Mouse (Mus musculus) layer of hippocampus, adult 2 months (tissue): Measurements from ENCODE around the gene Dlg1. TPM values are rescaled to one million over a fixed set of nuclear protein-coding genes. Genes with fewer than 3 reads are reported as not detected.

Experiments used
- DNase-seq, 2 experiments: peaks; one replicate each; pipeline ENCODE4 v3.0.0; 2022; ENCODE audit warnings: low spot score in 2 of 2
- H3K27ac ChIP-seq: fragments of 200-600 bp; 2 replicates; pipeline ENCODE4 v1.8.1; 2022
- H3K4me3 ChIP-seq: fragments of 200-600 bp; 2 replicates; pipeline ENCODE4 v1.8.1; 2022; ENCODE audit warnings: mild to moderate bottlenecking
- CTCF ChIP-seq: fragments of 200-600 bp; conservative IDR thresholded peaks from 2 replicates; pipeline ENCODE4 v1.8.1; 2022; ENCODE audit warnings: antibody characterized with exemption, mild to moderate bottlenecking, moderate library complexity
- total RNA-seq, 2 experiments: library from RNA; stranded (reverse); gene quantifications; 2 replicates each; pipeline ENCODE4 v1.2.3; 2021

Dlg1 gene
- total RNA-seq, 2 experiments from 2014 or later: 86.2 to 86.4 TPM

DNA sequence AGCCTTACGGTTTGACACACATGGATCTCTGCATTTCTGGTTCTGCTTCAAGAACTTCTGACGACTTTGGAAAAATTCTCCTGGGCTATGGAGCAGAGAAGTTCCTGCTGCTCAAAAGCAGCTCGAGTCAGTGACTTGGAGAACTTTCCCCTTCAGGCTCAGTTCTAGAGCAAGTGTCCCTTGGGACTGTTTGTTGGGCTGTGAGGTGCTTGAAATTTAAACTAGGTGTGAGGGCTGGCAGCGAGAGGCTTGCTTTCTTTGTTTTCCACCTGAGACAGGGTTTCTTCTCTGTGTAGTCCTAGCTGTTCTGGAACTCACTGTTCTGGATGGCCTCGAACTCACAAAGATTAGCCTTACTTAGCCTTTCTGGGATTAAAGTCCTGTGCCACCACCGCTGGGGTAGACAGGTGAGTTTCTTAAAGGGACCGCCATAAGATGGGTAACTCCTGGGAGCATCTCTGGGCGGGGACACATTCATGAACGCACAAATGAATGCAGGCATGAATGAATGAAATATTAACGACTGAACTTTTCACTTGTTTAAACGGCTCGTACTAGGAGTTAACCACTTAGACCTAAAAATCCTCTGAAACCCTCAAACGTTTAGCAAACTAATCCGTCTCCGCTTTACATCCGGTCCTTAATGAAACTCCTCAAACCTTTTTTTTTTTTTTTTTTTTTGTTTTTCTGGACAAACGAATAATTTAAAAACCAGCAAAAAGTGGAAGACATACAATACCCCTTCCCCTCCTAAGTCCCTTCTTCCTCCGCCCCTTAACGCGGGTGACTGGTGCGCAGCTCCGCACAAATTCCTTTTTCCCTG, 476 bp upstream of the Dlg1 start:
- Histone ChIP-seq H3K27ac (no peak overlapping the region), H3K4me3 (peak overlapping the region; percentile 84)
- TF ChIP-seq CTCF: no peak
- no peak for DNase-seq

DNA sequence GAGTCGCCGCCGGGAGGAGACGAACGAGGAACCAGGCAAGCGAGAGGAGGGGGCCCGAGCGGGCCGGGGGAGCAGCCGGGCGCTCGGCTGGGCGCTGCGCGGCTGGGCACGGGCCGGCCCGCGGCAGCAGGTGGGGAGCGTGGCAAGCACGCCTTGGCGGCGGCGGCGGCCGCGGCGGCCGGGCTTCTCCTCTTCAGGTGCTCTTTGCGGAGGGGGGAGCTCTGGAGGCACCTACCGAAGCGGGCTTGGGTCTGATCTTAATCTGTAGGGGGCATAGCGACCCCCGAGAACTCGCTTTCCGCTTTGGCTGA, 999 bp downstream of the Dlg1 start:
- H3K4me3 ChIP-seq: peak overlapping the region; percentile 84
- DNase-seq: no peak
- peak overlapping the region; percentile 85 for H3K27ac ChIP-seq
- no peak for TF ChIP-seq CTCF

DNA sequence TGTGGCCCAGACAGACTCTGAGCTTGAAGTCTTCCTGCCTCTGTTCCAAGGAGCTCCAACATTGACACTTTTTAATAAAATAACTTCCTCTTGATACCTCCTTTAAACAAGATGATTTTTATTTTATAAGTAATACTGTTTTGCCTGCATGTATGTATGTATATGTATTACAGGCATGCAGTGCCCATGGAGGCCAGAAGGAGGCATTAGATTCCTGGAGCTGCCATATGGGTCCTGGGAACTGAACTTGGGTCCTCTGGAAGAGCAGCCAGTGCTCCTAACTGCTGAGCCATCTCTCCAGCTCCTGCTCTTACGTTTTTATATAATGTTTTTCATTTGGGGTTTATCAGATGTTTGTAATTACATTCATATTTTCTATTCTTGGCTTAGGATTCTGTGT, 9.0 kb downstream of the Dlg1 start:
- TF ChIP-seq CTCF: peak; percentile 48
- DNase-seq: no peak
- Histone ChIP-seq H3K4me3 (no peak overlapping the region), H3K27ac (no peak overlapping the region)

DNA sequence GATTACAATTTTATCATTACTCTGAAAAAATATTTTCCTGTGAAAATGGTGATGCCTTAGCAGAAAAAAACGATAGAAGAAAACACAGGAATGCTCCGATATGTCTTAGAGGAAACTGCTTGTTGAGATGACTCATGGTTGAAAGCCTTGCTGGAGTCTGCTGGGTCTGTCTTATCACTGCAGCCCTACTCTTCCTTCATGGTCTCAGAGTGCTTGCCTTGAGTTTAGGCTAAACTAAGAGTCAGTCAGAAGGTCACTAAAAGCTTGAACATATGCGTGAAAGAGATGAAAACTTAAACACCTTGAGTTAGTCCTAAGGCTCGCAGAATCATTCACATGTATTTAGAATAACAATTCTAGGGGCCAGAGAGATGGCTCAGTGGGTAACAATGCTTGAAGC, 14.2 kb downstream of the Dlg1 start:
- H3K27ac ChIP-seq: no peak overlapping the region

DNA sequence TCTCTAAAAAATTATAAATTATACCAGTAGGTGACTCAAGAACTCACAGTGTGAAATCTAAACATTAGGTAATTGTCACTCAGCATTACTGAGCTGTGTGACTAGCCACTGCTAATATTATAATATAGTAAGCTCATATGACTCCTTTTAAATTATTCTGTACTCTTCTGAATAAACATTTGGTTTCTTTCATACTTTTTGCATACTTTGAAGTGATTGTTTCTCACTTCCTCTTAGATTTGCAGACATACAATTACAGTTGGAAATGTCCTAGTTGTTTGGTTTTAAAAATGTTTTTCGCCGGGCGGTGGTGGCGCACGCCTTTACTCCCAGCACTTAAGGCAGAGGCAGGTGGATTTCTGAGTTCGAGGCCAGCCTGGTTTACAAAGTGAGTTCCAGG, 19.0 kb downstream of the Dlg1 start:
- no peak for TF ChIP-seq CTCF
- H3K27ac ChIP-seq: no peak overlapping the region

More for the DNA sequence above, 14.2 kb downstream of the Dlg1 start:
- DNase-seq: no peak
- H3K4me3 ChIP-seq: no peak overlapping the region
- no peak for TF ChIP-seq CTCF

DNA sequence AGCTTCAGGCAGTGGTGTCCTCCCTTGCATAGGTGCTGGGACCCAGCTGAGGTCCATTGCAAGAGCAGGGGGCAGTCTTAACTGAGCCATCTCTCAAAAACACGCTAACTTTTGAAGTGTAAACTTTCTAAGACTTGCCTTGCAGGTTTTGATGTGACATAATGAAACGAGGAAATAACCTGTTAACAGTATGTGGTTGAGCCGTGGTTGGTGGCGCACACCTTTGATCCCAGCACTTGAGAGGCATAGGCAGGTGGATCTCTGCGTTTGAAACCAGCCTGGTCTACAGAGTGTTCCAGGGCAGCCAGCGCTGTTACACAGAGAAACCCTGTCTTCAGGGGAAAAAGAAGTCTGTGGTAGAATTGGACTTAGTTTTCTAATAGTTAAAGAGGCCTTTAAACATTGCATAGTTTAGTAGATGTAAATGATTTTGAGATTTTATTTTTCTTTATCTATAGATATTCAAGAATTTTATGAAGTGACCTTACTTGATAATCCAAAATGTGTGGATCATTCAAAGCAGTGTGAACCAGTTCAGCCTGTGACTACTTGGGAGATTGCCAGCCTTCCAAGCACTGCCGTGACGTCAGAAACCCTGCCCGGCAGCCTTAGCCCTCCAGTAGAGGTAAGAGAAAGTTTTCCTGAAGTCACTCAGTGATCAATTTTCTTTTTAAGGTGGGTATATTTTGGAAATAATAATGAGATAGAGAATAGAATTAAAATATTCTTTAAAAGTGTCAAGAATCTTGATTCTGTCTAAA, 20.6 kb downstream of the Dlg1 start:
- no peak overlapping the region for H3K4me3 ChIP-seq
- H3K27ac ChIP-seq: no peak overlapping the region
- no peak for TF ChIP-seq CTCF
- DNase-seq: no peak

More for the DNA sequence above, 19.0 kb downstream of the Dlg1 start:
- H3K4me3 ChIP-seq: no peak overlapping the region
- DNase-seq: no peak

DNA sequence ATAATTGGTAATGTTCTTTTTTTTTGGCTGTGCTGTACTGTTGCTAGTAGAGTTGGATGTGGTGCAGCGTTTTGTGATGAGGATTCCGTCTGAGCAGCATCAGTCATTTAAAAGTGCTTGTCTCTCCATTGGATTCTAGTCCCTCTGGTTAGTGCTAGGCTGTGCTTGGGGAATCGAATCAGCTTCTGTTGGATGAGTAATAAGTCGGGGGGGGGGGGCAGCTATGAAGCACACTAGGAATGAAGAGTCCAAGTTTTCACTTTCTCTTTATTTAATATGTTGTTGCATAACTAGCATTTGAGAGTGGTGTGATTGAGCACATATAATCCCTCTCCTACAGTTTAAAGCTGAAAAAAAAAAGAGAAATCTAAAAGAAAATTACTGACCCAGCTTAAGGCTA, 21.5 kb downstream of the Dlg1 start:
- H3K4me3 ChIP-seq: no peak overlapping the region
- DNase-seq: no peak
- peak overlapping the region; percentile 28; the same call in 1 of the 2 replicates for H3K27ac ChIP-seq
- TF ChIP-seq CTCF: no peak

DNA sequence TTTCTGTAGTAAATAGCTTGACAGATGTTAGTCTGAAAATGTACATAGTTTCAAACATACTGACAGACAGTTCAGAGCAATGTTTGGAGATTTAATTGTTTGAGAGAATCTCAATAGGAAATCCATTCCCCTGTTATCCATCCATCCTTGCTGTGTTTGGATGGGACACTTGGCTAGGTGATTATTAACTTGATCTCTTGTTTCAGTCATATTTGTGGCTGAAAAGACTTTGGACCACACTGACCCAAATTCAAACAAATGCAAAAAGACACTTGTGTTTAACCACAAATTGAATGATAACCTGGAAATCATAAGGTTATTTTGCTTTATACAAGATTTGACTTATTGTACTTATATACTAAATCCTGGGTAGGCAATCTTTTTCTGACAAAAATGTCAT, 24.5 kb downstream of the Dlg1 start:
- no peak for TF ChIP-seq CTCF
- no peak for DNase-seq
- Histone ChIP-seq H3K4me3 (no peak overlapping the region), H3K27ac (no peak overlapping the region)

DNA sequence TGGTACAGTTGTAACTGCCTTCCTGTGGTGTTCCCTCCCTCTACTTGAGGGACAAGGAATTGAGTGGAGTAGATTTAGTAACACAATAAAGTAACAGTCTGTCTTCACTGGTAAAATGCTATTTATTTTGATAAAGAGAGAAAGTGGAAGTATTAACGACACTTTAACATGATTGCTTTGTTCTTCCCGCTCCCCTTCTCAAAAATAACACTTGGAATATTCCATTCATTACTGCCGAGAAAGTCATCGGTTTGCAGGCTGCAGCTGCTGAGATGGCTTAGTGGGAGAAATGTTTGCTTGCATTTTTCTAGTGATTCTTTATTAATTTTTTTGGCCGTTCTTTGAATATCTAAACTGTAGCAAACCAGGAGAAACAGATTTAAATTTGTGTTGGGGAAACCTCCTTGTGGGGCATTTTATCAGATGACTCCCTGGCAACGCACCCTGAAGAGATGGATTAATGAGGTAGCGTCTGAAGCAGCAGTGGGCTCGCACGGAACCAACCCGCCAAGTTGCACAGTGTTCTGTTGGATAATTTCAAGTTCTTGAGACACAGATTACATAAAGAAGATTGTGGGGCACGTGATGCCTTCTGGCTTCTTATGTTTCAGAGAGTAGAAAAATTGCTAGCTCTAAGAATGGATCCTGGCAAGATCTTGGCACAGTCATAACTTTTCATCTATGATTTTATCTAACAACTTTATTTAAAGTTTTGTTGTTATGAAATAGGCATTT, 32.2 kb downstream of the Dlg1 start:
- peak overlapping the region; percentile 64 for H3K27ac ChIP-seq
- DNase-seq: peak; percentile 31
- TF ChIP-seq CTCF: 0 out of 2 replicates have a peak, but pooled peaks have one; percentile 2
- peak overlapping the region; percentile 55 for H3K4me3 ChIP-seq

DNA sequence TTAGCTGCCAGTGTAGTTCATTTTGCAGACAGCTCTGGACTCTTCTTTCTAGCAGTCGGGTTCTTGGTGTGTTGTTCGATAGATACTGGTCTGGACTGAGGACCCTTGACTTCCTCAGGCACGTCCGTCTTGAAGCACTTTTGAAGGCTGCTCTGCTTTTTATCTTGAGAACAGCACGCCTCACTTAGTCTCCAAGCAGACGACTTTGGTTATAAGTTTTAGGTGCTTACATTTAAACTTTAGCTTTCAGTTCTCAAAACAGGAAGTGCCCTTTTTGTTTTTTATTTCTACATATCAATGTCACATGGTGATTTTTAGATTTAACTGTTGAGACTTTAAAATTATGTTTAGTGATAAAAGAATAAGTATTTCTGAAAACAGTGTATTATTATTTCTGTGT, 33.1 kb downstream of the Dlg1 start:
- Histone ChIP-seq H3K27ac (peak overlapping the region; percentile 64), H3K4me3 (peak overlapping the region; percentile 55)
- no peak for TF ChIP-seq CTCF
- DNase-seq: no peak

DNA sequence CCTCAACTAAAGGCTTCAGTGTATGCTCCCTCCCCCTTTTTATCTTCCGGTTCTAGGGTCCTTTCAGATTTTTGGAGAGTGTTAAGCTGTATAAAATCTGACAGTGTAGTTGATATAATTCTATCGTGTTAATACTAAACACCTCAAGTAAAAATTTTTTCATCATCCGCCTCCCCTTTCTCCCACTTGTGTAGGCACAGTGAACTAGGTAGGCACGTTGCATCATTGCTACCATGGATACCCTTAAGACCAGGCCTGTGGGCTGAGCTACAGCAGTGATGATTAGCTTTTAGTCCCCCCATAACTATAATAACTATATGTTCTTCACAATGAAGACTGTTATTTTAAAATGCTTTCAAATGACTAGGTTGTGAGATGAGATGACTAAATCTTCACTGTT, 34.1 kb downstream of the Dlg1 start:
- H3K4me3 ChIP-seq: peak overlapping the region; percentile 55
- DNase-seq: peak in 1 of 2 experiments; percentile 16
- peak overlapping the region; percentile 64 for H3K27ac ChIP-seq
- no peak for TF ChIP-seq CTCF

DNA sequence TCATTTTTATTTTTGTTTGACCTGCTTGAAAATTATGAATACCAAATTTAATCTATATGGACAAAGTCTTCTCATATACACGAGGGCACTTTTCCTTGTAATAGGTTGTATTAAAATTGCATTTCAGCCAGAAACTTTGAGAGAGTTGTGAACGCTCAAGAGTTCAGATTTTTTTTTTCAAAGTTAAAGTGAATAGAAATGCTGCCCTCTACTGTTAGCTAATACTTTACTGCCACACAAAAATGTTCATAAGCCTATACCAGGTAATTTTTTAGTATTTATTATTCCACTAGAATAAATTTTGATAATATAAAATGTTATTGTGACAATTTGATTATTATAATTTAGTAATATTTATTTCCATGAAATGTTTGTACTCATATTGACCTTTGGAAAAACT, 42.0 kb downstream of the Dlg1 start:
- DNase-seq: no peak

DNA sequence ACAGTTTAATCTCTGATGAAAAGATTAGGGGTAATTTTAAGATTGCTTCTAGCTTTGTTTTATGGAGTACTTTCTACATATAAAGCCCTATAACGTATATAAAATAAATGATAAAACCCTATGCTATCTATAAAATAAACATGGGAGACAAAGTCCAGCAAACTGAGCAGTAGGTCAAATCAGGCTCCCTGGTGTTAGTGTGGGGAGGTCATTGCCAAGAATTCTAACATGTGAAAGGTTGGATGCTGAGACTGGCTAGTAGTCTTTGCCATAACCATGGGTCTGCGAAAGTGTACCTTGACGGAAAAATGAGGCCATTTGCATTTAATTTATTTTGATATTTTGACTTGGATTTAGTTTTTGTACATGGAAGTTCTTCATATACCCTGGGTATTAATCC, 42.7 kb downstream of the Dlg1 start:
- Histone ChIP-seq H3K27ac (no peak overlapping the region), H3K4me3 (no peak overlapping the region)
- TF ChIP-seq CTCF: no peak
- no peak for DNase-seq

More for the DNA sequence above, 42.0 kb downstream of the Dlg1 start:
- Histone ChIP-seq H3K4me3 (no peak overlapping the region), H3K27ac (no peak overlapping the region)
- TF ChIP-seq CTCF: peak; percentile 88
